Mouse (Mus musculus) frontal cortex, postnatal 36 days (tissue): ENCODE measurements around the gene Sspn.
A peak's percentile ranks its signal among the peaks of the same experiment; 100 is the strongest.

Experiments
- DNase-seq, 2 experiments: peaks; one replicate each; pipeline ENCODE4 v3.0.0; 2022; ENCODE audit warnings: low spot score in 2 of 2

Gene Sspn

GRCm38 (mm10) chr6:145972836-145973235 is 41.4 kb downstream of the Sspn start:
- DNase-seq, result no peak

- no peak for DNase-seq
These were observed 41.9 kb downstream of the Sspn start for GRCm38 (mm10) chr6:145973356-145973755.

- no peak for DNase-seq
These were observed 43.3 kb downstream of the Sspn start for GRCm38 (mm10) chr6:145974766-145975165.

GRCm38 (mm10) chr6:145977344-145977743 is 45.9 kb downstream of the Sspn start:
- no peak for DNase-seq

GRCm38 (mm10) chr6:145977771-145978450 is 46.5 kb downstream of the Sspn start:
- DNase-seq, result no peak

GRCm38 (mm10) chr6:145981074-145981473 is 49.6 kb downstream of the Sspn start:
- no peak for DNase-seq

GRCm38 (mm10) chr6:145982335-145982734 is 50.9 kb downstream of the Sspn start:
- no peak for DNase-seq

- no peak for DNase-seq
These were observed 59.1 kb downstream of the Sspn start for GRCm38 (mm10) chr6:145990578-145990977.

- DNase-seq, result no peak
These were observed 61.1 kb downstream of the Sspn start for GRCm38 (mm10) chr6:145992526-145992925.

GRCm38 (mm10) chr6:145992985-145993384 is 61.5 kb downstream of the Sspn start:
- DNase-seq, result no peak

GRCm38 (mm10) chr6:145998314-145999007 is 67.0 kb downstream of the Sspn start:
- peak; percentile 76 to 82 for DNase-seq

GRCm38 (mm10) chr6:146000767-146001166 is 69.3 kb downstream of the Sspn start:
- DNase-seq, result no peak

GRCm38 (mm10) chr6:146001396-146002191 is 70.2 kb downstream of the Sspn start:
- DNase-seq, result no peak

- no peak for DNase-seq
These were observed 72.7 kb downstream of the Sspn start for GRCm38 (mm10) chr6:146004174-146004601.

GRCm38 (mm10) chr6:146005129-146005886 is 73.9 kb downstream of the Sspn start:
- DNase-seq, result no peak

- no peak for DNase-seq
These were observed 74.6 kb downstream of the Sspn start for GRCm38 (mm10) chr6:146005935-146006564.

GRCm38 (mm10) chr6:146006753-146007152 is 75.3 kb downstream of the Sspn start:
- no peak for DNase-seq

- peak; percentile 25 to 38 for DNase-seq
These were observed 77.1 kb downstream of the Sspn start for GRCm38 (mm10) chr6:146008450-146008981.

- DNase-seq, result no peak
These were observed 77.9 kb downstream of the Sspn start for GRCm38 (mm10) chr6:146009163-146009915.

- DNase-seq, result peak; percentile 26 to 28
These were observed 78.8 kb downstream of the Sspn start for GRCm38 (mm10) chr6:146010093-146010764.
